Comparison of ENCODE assay signal across 8 mouse cellular contexts in the genomic region with DNA sequence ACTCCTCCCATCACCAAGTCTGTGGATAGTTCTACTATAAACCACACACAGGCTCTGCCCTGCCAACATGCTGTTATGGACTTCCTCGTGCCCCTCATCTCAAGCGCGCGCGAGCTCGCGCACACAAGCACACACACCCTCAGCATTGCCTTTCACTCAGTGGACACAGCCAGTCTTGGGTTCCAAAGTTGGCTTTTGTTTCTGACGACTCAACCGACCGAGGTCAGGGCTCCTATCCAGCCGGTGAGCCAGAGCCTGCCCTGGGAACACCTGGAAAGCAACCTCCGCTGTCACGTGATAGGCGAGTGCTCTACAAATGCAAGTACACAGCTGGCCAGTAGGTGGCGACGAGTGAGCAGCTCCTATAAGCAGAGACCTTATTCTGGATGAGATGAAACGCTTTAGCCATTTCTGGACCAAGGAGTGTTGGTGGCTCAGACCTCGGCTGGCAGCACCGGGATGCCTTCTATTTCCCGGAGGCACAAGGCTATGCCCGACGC. TPM values are rescaled to one million over a fixed set of nuclear protein-coding genes. Genes with fewer than 3 reads are reported as not detected.
DNase-seq lines count a peak whose midpoint lies in the region; ATAC-seq and TF ChIP-seq lines count a peak whose summit lies in the region.

No protein-coding gene starts in this region.

- peaks cover 29% of the 10 kb centered on the region for H3K4me1 ChIP-seq in E14TG2a.4 (replicated peaks; ENCODE audit: low read depth, low read length)
- H3K4me1 ChIP-seq in forebrain, embryonic 13.5 days = peaks cover 11% of the 10 kb centered on the region
- H3K4me1 ChIP-seq in liver, embryonic 15.5 days (replicated peaks) = peaks cover 17% of the 10 kb centered on the region
- H3K4me1 ChIP-seq in neural tube, embryonic 13.5 days (replicated peaks) = peaks cover 10% of the 10 kb centered on the region; the same call in 1 of the 2 replicates

- peak overlapping the region; percentile 79 for H3K4me3 ChIP-seq in E14TG2a.4 (replicated peaks; ENCODE audit: low read length)
- peak overlapping the region; percentile 34 for H3K4me3 ChIP-seq in forebrain, embryonic 13.5 days
- peak overlapping the region; percentile 42 for H3K4me3 ChIP-seq in liver, embryonic 15.5 days (replicated peaks)
- peak overlapping the region; percentile 22 for H3K4me3 ChIP-seq in neural tube, embryonic 13.5 days

- H3K4me2 ChIP-seq in forebrain, embryonic 13.5 days = peak overlapping the region; percentile 60
- peak overlapping the region; percentile 69 for H3K4me2 ChIP-seq in liver, embryonic 15.5 days
- H3K4me2 ChIP-seq in neural tube, embryonic 13.5 days = peak overlapping the region; percentile 48

- 19% methylated on average over 22 of the region's 22 CpGs for WGBS in forebrain, embryonic 13.5 days
- WGBS in liver, embryonic 15.5 days (ENCODE audit: insufficient replicate concordance) = 16% methylated on average over 22 of the region's 22 CpGs
- WGBS in neural tube, embryonic 13.5 days = 25% methylated on average over 22 of the region's 22 CpGs

- intact Hi-C loops in heart, postnatal 10 days (cut with DNase I) = loop anchor here (2.0 kb wide), 1 partner anchor 172 kb away; no protein-coding TSS in a partner anchor

- peak; percentile 76 for TF ChIP-seq CTCF in E14TG2a.4 (conservative IDR thresholded peaks at IDR 0.05; ENCODE audit: low read length)

- DNase-seq in c-Kit-positive CD71-positive TER-119-positive erythroid progenitor cells, embryonic 14.5 days (ENCODE audit: low spot score) = peak; percentile 78
- DNase-seq in heart, postnatal 10 days = peak; percentile 86 to 89
- DNase-seq in kidney, postnatal 4 days = peak; percentile 89 to 93
- DNase-seq in telencephalon, adult 2 months (ENCODE audit: low read depth, low spot score) = peak; percentile 55

- ATAC-seq in forebrain, embryonic 13.5 days = peak; percentile 61; the same call in 1 of the 2 replicates
- ATAC-seq in liver, embryonic 15.5 days (ENCODE audit: insufficient read depth) = peak; percentile 61; the same call in 1 of the 2 replicates
- peak; percentile 42 for ATAC-seq in neural tube, embryonic 13.5 days (ENCODE audit: low read depth)

- H3K36me3 ChIP-seq in E14TG2a.4 (ENCODE audit: insufficient read depth, low read length) = peaks cover 47% of the 10 kb centered on the region
- H3K36me3 ChIP-seq in forebrain, embryonic 13.5 days (ENCODE audit: poor library complexity, severe bottlenecking) = peaks cover 42% of the 10 kb centered on the region
- H3K36me3 ChIP-seq in liver, embryonic 15.5 days (replicated peaks) = peaks cover 57% of the 10 kb centered on the region
- peaks cover 41% of the 10 kb centered on the region for H3K36me3 ChIP-seq in neural tube, embryonic 13.5 days

- H3K27ac ChIP-seq in forebrain, embryonic 13.5 days = no peak overlapping the region
- H3K27ac ChIP-seq in liver, embryonic 15.5 days (replicated peaks) = peak overlapping the region; percentile 30; the same call in 1 of the 2 replicates
- H3K27ac ChIP-seq in neural tube, embryonic 13.5 days (replicated peaks) = no peak overlapping the region

- peaks cover 10% of the 10 kb centered on the region for H3K27me3 ChIP-seq in E14TG2a.4 (ENCODE audit: insufficient read depth, low read length)
- H3K27me3 ChIP-seq in forebrain, embryonic 13.5 days = 0 out of 2 replicates have a peak, but pooled peaks cover 6% of the 10 kb centered on the region
- H3K27me3 ChIP-seq in liver, embryonic 15.5 days = peaks cover 39% of the 10 kb centered on the region
- H3K27me3 ChIP-seq in neural tube, embryonic 13.5 days = peaks cover 17% of the 10 kb centered on the region

- peaks cover 10% of the 10 kb centered on the region for H3K9me3 ChIP-seq in E14TG2a.4 (ENCODE audit: low read length)
- no peaks in the 10 kb centered on the region for H3K9me3 ChIP-seq in forebrain, embryonic 13.5 days (replicated peaks)
- no peaks in the 10 kb centered on the region for H3K9me3 ChIP-seq in liver, embryonic 15.5 days (replicated peaks)
- H3K9me3 ChIP-seq in neural tube, embryonic 13.5 days = no peaks in the 10 kb centered on the region

- H3K9ac ChIP-seq in forebrain, embryonic 13.5 days = peak overlapping the region; percentile 37
- H3K9ac ChIP-seq in liver, embryonic 15.5 days = peak overlapping the region; percentile 33; the same call in 1 of the 2 replicates
- H3K9ac ChIP-seq in neural tube, embryonic 13.5 days = 0 out of 2 replicates have a peak overlapping the region, but pooled peaks have one; percentile 5

RNA-seq across cellular contexts. Expression of a gene that starts 14.3 kb away (rescaled TPM):
- 11.1 and 11.4 TPM in 2 replicates for polyA plus RNA-seq in forebrain, embryonic 13.5 days (2015; fragmentation: Nextera tagmentation; extraction: Ambion mirVana)
- total RNA-seq in heart, postnatal 10 days (2021) = 1 to 10 TPM; 4.2 to 4.7 TPM
- polyA plus RNA-seq in liver, embryonic 15.5 days (2015; fragmentation: Nextera tagmentation; extraction: Ambion mirVana) = 8.2 and 10.5 TPM in 2 replicates
- 8.2 and 11.0 TPM in 2 replicates for polyA plus RNA-seq in neural tube, embryonic 13.5 days (2015; fragmentation: Nextera tagmentation; extraction: Ambion mirVana)

RNA-seq across cellular contexts. Expression of a gene that starts 31.5 kb away (rescaled TPM):
- not detected in 2 replicates for polyA plus RNA-seq in forebrain, embryonic 13.5 days (2015; fragmentation: Nextera tagmentation; extraction: Ambion mirVana)
- not detected for total RNA-seq in heart, postnatal 10 days (2021)
- not detected in 2 replicates for polyA plus RNA-seq in liver, embryonic 15.5 days (2015; fragmentation: Nextera tagmentation; extraction: Ambion mirVana)
- polyA plus RNA-seq in neural tube, embryonic 13.5 days (2015; fragmentation: Nextera tagmentation; extraction: Ambion mirVana) = not detected in 2 replicates

RNA-seq across cellular contexts. Expression of a gene that starts 38.4 kb away (rescaled TPM):
- polyA plus RNA-seq in forebrain, embryonic 13.5 days (2015; fragmentation: Nextera tagmentation; extraction: Ambion mirVana) = 0.09 and 0.77 TPM in 2 replicates
- under 1 TPM; 0.17 to 0.43 TPM for total RNA-seq in heart, postnatal 10 days (2021)
- polyA plus RNA-seq in liver, embryonic 15.5 days (2015; fragmentation: Nextera tagmentation; extraction: Ambion mirVana) = 386 and 388 TPM in 2 replicates
- polyA plus RNA-seq in neural tube, embryonic 13.5 days (2015; fragmentation: Nextera tagmentation; extraction: Ambion mirVana) = 0.37 and 0.60 TPM in 2 replicates

Comparison
In these comparisons a context has a peak if more than half of its experiments do, and no peak if none do; other contexts are left out.
1. H3K4me3 ChIP-seq: peak in every context shown above with its lines; median percentile 79 in E14TG2a.4; 42 in liver, embryonic 15.5 days; 34 in forebrain, embryonic 13.5 days; 22 in neural tube, embryonic 13.5 days.
2. RNA of a gene that starts 38.4 kb away (polyA plus RNA-seq): 386 to 388 TPM in liver, embryonic 15.5 days; 0.37 to 0.60 TPM in neural tube, embryonic 13.5 days and 0.09 to 0.77 TPM in forebrain, embryonic 13.5 days; every median in the first group is over 100 times any median in the second.
3. Peak in every context shown above with its lines, with median percentiles within 50 percentile points of each other: DNase-seq, ATAC-seq, H3K4me2 ChIP-seq and H3K9ac ChIP-seq.